Mouse (Mus musculus) testis, adult 2 months (tissue): ENCODE measurements at regions not wholly inside any gene's neighbourhood (a gene's known extent, or its start where the extent isn't known, plus 50 kb on each side); places are given as distances from the start of the nearest gene placed in this dataset.
"Not testable (repeated sequence)": the region's sequence is repeated elsewhere in the genome, so short reads cannot be mapped to it uniquely, and the experiment has no call there.

Source experiments
- H3K27ac ChIP-seq: fragments of 200-500 bp; 2 replicates; pipeline ENCODE4 v1.5.1; 2012; ENCODE audit warnings: low read depth, low read length; ENCODE audit not compliant: control insufficient read depth, insufficient read depth
- H3K27me3 ChIP-seq: fragments of 200-500 bp; 2 replicates; pipeline ENCODE4 v1.6.1; 2012; ENCODE audit warnings: mild to moderate bottlenecking, low read length, moderate library complexity; ENCODE audit not compliant: control insufficient read depth, insufficient read depth
- H3K36me3 ChIP-seq: fragments of 200-500 bp; 2 replicates; pipeline ENCODE4 v1.6.1; 2012; ENCODE audit warnings: mild to moderate bottlenecking, low read length; ENCODE audit not compliant: control insufficient read depth, insufficient read depth
- H3K4me1 ChIP-seq: fragments of 200-500 bp; 2 replicates; pipeline ENCODE4 v1.6.1; 2012; ENCODE audit warnings: low read length; ENCODE audit not compliant: control insufficient read depth, insufficient read depth
- H3K4me3 ChIP-seq: fragments of 200-500 bp; 2 replicates; pipeline ENCODE4 v1.5.1; 2012; ENCODE audit warnings: low read depth, mild to moderate bottlenecking, low read length, moderate library complexity, mixed read lengths; ENCODE audit not compliant: control insufficient read depth
- CTCF ChIP-seq: fragments of 200-500 bp; IDR thresholded peaks from 2 replicates; pipeline ENCODE4 v1.5.1; 2012; ENCODE audit warnings: low read depth, mild to moderate bottlenecking, inconsistent platforms, low read length, moderate library complexity; ENCODE audit not compliant: control insufficient read depth, insufficient read depth, insufficient replicate concordance
- POLR2A ChIP-seq: fragments of 200-500 bp; IDR thresholded peaks from 2 replicates; pipeline ENCODE4 v1.6.1; 2012; ENCODE audit warnings: low read depth, mild to moderate bottlenecking, inconsistent platforms, low read length, moderate library complexity; ENCODE audit not compliant: control insufficient read depth

GRCm38 (mm10) chr14:46586093-46586492 is 174.2 kb upstream of the Cdkn3 start:
- no peak overlapping the region for H3K4me3 ChIP-seq
- no peak overlapping the region for H3K27ac ChIP-seq
- no peak for TF ChIP-seq POLR2A
- no peak for TF ChIP-seq CTCF
- no peaks in the 10 kb centered on the region for H3K36me3 ChIP-seq
- no peaks in the 10 kb centered on the region for H3K4me1 ChIP-seq
- no peaks in the 10 kb centered on the region for H3K27me3 ChIP-seq

- Histone ChIP-seq H3K4me1 (peaks cover 5% of the 10 kb centered on the region), H3K27ac (no peak overlapping the region), H3K36me3 (no peaks in the 10 kb centered on the region), H3K4me3 (no peak overlapping the region), H3K27me3 (no peaks in the 10 kb centered on the region)
- no peak for TF ChIP-seq POLR2A
- TF ChIP-seq CTCF: no peak
Observed at GRCm38 (mm10) chr14:46578051-46579000, 182.0 kb upstream of the Cdkn3 start.

DNA sequence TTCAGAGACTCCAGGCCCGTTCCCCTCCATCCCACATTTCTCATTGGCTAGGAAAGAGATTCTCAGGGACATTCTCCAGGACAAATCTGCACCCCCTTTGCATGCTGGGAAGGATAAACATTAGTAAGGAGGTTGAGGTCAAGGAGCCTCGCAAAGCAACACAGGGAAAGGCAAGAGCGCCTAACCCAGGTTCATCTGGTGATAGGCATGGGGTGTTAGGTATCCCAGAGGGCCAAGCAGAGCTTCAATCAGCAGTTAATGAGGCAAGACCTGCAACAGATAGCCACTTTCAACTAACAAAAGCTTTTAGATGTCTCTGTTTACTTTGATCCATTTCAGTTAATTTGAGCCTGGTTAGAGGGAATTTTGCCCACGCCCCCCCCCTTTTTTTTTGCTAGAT is 184.5 kb upstream of the Cdkn3 start:
- Histone ChIP-seq H3K4me1 (peaks cover 5% of the 10 kb centered on the region), H3K36me3 (no peaks in the 10 kb centered on the region), H3K27ac (no peak overlapping the region), H3K4me3 (no peak overlapping the region), H3K27me3 (no peaks in the 10 kb centered on the region)
- TF ChIP-seq POLR2A (no peak), CTCF (no peak)

DNA sequence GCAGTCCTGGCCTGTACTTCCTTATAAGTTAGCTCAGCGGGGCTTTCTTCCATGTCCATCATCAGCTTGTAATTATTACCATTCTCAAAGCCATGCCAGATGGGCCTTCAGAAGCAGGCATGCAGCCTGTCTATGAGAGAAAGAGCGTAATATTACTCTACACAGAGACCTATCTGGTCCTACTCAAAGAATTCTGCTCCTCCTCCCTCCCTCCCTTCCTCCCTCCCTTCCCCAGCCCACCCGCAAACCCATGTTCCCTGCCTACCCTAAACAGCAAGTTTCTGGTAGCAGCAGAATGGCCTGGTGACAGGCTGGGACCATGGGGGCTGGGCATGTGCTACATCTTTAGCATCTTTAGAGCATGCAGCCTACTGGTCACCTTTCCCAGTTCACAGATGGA is 184.9 kb upstream of the Cdkn3 start:
- H3K27me3 ChIP-seq: no peaks in the 10 kb centered on the region
- H3K27ac ChIP-seq: no peak overlapping the region
- no peaks in the 10 kb centered on the region for H3K36me3 ChIP-seq
- TF ChIP-seq CTCF (no peak), POLR2A (no peak)
- peaks cover 5% of the 10 kb centered on the region for H3K4me1 ChIP-seq
- H3K4me3 ChIP-seq: peak overlapping the region; percentile 6; the same call in 1 of the 2 replicates

DNA sequence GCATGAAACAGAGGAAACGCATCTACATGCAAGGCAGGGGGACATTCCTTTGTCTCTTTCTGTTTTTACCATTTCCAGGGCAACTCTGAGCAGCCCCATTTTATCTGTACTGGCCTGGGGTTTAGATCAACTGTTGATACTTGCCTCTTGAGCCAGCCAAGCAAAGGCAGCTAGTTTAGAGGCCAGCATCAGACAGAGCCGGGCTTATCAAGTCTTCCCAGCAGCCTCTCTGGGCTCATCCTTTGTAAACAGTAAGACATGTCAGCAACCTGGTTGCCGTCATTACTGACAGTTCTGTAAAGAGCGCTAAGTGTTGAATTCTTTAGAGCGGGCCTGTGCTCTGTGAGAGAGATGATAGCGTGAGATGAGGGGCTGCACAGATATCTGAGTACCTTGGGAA is 182.9 kb upstream of the Bmp4 start:
- no peak overlapping the region for H3K4me3 ChIP-seq
- H3K27me3 ChIP-seq: no peaks in the 10 kb centered on the region
- no peak overlapping the region for H3K27ac ChIP-seq
- H3K4me1 ChIP-seq: peaks cover 5% of the 10 kb centered on the region
- no peaks in the 10 kb centered on the region for H3K36me3 ChIP-seq
- TF ChIP-seq POLR2A (no peak), CTCF (no peak)

DNA sequence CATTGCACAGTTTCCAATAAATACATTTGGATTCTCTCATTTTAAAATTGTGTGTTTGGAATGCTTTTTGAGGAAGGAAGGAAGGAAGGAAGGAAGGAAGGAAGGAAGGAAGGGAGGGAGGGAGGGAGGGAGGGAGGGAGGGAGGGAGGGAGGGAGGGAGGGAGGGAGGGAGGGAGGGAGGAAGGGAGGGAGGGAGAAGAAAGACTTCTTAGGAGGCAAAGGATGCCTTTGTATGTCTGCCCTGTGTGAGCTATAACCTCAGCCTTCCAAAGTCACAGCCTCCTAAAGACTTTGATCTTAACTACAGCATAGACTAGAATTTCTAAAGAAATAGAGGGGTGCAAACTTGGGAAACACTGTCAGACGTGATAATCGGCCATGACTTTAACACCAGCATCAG is 182.5 kb upstream of the Bmp4 start:
- not testable (repeated sequence) for H3K36me3 ChIP-seq, H3K27ac ChIP-seq, H3K4me1 ChIP-seq, H3K27me3 ChIP-seq, H3K4me3 ChIP-seq

DNA sequence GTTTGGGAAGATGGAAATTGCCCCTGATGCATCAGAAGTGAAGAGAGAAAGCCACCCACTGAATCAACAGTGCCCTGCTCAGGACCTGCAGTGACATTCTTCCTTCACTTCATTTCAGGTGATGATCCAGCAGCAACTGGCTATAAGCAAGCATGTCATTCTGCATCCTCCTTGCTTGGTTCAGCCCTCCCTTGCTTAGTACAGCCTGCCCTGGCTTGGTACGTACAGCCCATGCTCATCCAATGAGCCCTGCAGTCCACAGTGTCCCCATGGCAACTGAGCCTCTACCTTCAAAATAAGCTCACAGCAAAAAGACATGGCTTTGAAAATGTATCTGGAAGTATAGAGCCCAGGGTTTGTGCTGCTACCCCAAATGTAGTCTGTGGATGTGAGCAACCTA is 181.4 kb upstream of the Bmp4 start:
- Histone ChIP-seq H3K27ac (no peak overlapping the region), H3K36me3 (no peaks in the 10 kb centered on the region), H3K4me3 (no peak overlapping the region), H3K27me3 (no peaks in the 10 kb centered on the region), H3K4me1 (peaks cover 5% of the 10 kb centered on the region)
- no peak for TF ChIP-seq CTCF
- TF ChIP-seq POLR2A: no peak
